Mouse (Mus musculus): ENCODE measurements around the gene Kif9. TPM values are rescaled to one million over a fixed set of nuclear protein-coding genes. Genes with fewer than 3 reads are reported as not detected.

The Kif9 gene
- total RNA-seq (2021), result not detected
- long read RNA-seq, experiment 1, result 0 reads
- long read RNA-seq, experiment 2, result 0 reads

DNA sequence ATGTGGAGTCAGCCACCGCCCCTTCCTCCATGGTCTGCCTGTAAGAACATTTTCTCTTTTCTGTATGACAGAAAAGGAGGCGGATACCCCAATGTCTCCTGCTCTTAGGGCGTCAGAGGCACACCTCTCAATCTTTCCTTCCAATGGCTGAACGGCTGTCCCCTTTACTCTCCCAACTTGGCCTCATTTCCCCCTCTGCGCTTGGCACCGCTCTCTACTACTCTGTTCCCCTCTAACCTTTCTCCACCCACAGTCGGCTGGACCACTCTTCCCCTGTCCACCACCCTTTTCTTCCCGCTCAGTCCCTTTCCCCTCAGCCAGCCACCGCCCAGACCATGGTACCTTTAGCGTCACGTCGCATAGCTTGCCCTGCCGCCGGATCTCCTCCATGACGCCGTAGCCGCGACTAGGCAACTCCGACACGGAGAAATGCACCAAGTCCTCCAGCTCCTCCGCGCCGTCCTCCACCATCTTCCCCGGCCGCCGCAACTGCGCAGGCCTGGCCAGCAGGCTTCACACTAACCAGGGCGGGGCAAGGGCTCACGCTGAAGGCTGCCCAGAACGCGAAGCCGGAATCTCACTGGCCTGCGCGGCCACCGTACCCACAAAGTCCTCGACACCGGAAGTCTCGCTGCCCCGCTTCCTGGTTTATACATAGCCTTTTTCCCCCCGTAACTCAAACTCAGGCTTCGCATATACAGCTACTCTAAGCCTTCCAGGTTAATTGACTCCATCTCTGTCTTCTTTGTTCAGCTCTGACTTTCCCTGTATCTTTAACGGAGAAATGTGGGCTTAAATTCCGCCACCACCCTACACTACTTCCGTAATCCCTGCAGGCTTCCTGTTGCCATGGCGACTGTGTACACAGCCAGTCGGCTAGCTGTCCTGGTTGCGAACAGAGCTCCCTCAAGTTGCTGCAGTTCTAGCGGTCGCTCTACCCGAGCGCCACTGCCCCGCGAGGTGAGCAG is at the start of gene Kif9, which contains the start of gene Klhl18:
Kif9 (plus strand) TSS at position 835 of the 968 bp plus-strand sequence.
Klhl18 (minus strand) TSS at position 571 of the 968 bp plus-strand sequence.
- peak; percentile 98 for DNase-seq (ENCODE audit: low spot score)

DNA sequence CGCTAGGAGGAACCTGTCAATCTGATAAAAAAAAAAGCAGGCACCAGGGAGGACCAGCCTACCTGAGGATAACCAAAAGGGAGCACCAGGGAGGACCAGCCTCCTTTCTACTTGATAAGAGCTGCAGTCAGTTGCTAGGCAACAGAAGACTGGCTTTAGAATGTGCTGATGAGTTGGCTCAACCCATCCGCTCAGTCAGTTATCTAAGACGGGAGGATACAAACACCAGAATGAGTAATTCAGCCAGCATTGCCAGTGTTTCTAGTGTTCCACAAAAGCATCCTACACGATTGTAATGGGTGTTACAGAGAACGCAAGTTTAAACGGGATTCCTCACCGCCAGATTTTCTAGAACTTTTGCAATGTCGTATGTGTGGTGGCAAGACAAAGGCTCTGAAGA is 45.5 kb upstream of the Kif9 start:
- DNase-seq (ENCODE audit: low spot score), result no peak

DNA sequence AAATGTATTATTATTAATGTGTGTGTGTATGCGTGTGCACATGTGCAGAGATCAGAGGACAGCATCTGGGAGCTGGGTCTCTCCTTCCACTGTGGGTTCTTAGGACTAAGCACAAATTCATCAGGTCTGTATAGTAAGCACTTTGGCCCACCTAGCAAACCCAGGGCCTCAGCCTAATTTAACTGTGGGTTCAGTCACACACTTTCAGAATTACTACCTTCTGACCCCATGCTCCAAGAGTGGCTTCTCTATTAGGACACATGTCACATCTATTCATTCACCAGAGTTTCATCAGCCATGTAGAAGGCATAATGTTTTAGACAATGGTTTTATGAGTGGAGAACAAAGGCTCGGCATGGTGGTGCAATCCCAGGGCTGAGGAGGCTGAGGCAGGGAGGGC is 43.7 kb upstream of the Kif9 start:
- no peak for DNase-seq (ENCODE audit: low spot score)

DNA sequence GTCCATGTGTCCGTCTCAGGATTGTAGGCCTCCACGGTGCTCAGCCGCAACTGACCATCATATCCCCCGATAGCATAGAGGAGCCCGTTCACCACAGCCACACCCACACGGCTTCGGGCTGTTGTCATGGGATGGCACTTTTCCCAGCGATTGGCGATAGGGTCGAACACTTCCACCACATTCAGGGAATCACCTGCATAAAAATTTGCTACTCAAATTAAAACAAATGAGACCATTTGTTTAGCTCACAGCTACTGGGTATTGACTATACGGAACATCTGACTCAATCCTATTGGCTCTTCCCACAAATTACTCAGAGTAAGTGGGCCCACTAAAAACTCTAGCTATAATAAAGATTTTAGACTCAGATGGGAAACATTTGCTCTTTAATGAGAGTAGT is 40.7 kb upstream of the Kif9 start:
- no peak for DNase-seq (ENCODE audit: low spot score)

DNA sequence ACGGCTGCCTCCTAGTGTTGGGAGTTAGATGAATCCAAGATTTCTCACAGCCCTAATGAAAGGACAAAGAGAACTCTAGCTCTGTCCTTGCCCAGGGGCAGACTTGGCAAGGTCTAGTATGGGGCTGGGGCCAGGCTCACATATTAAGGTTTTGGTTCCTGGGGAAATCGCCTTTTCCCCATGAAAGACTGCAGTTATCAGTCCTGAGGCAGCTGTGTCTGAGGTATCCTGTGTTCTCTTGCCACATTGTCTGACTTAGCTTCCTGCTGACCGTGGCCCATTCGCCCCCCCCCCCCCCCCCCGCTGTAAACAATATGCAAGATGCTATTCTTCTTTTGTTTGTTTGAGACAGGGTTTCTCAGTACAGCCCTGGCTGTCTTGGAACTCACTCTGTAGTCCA is 36.7 kb upstream of the Kif9 start:
- no peak for DNase-seq (ENCODE audit: low spot score)

DNA sequence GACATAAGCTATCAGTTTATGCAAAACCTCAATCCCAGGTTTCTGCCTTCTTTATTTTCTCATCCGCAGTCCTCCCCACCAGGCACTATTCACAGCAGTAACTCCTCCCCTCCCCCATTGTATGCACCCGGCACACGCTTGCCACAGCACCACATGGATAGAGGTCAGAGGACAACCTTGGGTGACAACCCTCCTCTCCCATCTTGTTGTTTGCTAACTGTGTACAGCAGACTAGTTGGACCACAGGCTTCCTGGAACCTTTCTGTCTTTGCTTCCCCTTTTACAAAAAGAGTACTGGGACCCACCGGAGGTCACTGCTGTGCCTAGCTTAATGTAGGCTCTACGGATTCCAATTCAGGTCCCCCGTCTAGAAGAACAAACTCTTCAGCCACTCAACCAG is 36.2 kb upstream of the Kif9 start:
- no peak for DNase-seq (ENCODE audit: low spot score)

DNA sequence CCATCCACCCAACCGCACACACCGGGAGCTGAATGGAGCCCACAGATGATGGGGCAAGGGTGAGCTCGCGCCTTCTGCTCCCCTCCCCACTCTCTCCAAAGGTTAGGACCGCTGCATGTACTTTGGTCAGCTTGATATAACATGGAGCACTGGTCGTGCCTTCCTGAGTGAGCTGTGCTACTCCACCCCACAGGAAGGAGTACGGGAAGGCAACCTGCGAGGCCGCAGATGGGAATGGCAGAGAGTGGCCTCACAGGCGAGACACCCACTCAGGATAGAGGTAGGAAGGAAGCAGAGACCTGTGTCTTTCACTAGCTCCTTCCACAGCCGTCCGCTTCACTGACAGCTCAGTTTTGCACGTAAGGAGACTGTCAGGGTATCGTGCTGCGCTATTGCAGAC is 28.4 kb upstream of the Kif9 start:
- DNase-seq (ENCODE audit: low spot score), result no peak

DNA sequence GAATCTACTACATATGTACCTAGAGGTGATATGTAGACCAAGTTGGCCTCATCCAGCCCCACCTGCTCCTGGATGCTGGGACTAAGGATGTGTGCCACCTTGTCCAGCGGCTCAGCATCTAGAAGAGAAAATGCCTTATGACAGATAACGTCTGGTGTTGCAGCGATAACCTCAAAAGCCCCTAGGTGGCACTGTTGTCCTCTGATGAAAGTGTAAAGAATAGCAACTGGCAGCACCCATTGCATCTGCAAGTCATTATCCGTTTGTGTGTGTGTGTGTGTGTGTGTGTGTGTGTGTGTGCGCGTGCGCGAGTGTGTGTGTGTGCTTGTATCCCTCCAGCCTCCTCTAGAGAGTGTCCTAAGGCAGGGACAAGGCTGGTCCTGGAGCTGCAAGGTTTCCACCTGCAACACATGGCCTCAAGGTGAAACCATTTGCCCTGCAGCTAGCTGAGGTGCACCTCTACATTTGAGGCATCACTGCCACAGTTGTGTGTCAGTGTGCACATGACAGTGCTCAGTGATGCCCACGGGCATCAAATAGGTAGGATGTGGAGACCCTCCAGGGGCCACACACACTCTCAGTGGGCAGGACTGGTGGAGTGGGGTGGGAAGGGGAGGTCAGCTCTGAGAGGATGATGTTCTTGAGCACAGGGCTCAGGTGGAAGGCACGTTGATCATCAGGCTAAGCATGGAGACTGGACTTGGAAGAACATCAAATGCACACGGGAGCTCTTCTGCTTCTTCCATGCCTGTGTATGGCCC is 27.7 kb upstream of the Kif9 start:
- DNase-seq (ENCODE audit: low spot score), result peak; percentile 83

DNA sequence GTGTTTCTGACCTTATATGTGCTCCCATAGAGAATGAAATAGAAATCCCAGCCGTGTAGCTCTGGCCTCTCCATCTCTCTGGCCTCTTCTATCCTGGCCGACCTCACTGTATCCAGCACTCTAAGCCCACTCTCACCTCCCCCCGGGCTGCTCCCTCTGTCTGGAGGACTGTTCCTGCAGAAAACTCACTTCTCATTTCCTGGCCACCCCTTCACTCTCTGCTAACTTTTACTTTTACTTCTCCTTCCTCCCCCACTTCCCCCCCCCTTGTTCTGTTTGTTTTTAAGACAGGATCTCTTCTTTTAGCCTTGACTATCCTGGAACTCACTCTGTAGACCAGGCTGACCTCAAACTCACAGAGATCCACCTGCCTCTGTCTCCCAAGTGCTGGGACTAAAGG is 24.2 kb upstream of the Kif9 start:
- DNase-seq (ENCODE audit: low spot score), result no peak

DNA sequence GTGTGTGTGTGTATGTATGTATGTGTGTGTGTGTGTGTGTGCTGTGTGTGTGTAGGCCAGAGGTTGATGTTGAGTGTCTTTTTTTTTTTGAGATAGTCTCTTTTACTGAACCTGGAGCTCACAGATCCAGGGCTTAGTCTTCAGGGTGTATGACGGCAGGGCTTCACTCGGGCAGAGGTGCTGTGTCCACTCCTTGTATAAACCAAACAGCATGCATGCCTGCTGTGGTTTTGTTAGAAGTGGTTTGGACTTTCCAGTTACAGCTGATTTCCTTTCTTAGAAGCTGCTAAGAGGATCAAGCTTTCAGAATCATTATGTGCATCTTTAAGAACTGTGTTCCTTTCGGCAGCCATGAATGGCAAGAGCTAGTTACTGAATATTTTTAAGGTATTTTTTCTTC is 18.8 kb upstream of the Kif9 start:
- no peak for DNase-seq (ENCODE audit: low spot score)

DNA sequence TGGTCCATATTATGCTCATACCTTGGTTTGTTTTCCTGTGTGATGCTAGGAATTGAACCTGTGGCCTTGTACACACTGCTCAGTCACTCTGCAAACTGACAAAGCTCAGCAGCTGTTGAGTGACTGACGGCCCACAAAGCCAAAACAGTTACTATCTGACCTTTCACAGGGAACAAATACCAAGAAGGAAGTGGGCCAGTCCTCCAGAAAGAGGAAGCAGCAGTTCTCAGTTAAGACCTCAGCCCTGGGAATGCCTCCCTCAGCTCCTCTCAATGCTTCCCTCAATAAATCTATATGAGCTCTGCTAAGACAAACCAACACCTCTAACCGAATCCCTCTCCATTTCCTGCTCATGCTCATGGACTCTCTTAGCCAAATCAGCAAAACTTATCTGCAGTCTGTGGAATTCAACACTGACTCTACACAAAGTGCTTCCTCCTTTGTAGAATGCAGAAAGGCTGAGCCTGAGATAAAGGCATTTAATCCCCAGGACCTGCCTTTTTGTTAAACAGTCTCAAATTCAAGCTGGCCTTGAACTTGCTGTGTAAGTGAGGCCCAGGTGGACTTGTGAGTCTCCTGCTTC is 17.5 kb upstream of the Kif9 start:
- DNase-seq (ENCODE audit: low spot score), result no peak

DNA sequence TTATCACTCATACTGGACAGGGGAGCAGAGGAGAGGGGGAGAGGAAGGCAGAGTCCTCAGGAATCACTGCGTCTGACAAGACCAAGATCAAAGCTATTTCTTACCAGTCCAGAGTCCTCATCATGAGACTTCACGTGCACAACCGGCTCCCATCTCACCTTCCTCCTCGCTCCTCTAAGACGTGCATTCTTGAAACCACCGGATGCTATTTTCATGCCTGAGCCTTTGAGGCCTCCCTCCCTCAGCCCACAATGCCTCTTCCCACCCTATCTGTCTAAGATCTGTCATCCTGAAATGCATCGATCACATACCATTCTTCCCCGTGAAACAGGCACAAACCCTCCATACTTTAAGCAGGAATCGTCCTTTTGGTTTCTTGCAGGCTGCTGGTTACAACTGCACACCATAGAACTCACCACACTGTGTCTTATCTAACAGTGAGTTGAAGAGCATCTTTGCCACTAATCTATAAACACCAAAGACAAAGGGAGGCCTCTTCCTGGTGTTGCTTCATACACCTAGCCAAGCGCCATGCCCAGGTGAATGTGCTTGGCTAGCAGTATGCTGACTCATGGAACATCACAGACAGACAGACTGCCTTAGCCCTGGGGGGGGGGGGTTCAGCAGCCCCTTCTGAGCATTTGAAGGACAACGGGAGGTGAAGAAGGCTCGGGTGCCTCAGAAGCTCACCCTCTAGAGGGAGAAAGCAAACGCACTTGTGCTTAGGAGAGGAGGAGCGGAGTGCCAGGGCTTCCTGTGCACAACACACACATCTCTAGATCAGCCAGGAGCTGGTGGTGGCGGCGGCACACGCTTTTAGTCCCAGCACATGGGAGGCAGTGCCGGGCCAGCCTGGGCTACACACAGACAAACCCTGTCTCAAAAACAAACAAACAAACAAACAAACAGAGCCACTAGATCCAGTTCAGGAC is 15.6 kb upstream of the Kif9 start:
- DNase-seq (ENCODE audit: low spot score), result no peak

DNA sequence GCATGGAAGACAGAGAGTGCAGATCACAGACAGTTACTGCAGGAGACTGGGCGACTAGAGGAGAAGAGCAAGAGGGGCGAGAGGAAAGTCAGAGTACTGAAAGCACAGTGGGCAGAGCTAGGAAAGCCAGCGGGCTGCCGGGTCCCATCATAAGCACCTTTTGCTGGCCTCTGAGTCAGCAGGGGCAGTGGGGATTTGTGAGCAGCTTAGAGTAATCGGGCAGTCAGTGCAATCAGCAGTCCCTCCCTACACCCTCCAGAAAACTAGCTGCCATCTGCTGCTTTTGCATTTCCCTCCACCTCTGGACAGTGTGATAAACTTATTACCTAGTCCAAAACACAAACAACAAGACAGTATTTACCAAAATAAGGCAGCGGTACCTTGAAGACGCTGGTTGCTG is 14.4 kb upstream of the Kif9 start:
- DNase-seq (ENCODE audit: low spot score), result no peak

DNA sequence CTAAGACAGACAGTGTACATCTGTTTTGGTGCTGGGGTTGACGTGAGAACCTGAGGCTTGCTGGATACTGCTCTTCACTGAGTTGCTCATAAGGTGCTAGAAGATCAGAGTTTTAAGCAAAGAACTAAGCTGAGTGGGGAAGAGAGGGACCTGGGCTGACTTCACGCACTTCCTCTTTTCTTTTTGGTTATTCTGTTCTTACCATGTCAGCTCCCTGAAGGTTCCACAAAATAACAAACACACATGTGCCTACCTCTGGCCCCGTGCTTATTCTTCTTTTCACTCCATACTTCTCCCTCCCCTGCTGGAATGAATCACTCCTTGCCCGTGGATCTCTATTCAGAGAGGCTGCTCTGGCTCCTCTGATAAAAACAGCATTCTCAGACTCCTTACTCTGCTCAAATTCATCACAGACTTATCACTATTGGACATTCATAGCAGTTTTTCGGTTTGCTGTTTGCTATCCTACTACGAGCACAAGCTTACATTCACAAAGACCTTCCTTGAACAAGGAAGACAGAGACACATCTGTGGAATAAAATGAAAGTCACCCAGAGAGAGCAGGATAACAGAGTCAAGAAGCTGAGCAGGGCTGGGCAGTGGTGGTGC is 12.7 kb upstream of the Kif9 start:
- DNase-seq (ENCODE audit: low spot score), result no peak

DNA sequence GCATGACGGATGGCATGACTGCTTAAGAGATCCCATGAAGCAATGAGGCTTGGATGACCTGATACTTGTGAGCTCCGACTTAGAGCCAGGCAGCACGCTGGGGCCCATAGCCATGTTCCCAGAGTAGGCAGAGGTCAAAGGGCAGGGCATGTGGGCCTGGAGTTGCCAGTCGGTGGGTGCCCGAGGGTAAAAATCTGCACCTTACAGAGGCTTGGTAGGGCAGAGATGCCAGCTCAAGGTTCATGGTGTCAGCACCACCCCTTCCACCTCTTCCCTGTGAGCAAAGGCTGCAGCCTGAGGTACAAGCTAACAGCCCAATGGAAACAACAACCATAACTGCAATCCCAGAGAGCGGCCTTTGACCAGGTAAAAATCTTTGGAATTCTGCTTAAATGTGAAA is 11.4 kb upstream of the Kif9 start:
- no peak for DNase-seq (ENCODE audit: low spot score)

DNA sequence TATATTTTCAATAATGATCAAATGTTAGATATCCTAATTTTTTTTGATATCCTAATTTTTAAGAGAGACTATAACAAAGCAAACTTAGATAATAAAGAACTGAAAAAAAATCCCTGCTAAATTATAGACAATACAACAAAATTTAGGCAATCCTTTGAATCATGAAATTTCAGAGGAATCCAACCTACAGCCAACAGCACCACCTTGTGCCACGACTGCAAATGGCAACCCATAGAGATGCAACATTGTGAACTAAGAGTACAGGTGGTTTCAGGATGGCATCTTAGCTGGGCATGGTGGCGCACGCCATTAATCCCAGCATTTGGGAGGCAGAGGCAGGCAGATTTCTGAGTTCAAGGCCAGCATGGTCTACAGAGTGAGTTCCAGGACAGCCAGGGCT is 10.6 kb upstream of the Kif9 start:
- no peak for DNase-seq (ENCODE audit: low spot score)

DNA sequence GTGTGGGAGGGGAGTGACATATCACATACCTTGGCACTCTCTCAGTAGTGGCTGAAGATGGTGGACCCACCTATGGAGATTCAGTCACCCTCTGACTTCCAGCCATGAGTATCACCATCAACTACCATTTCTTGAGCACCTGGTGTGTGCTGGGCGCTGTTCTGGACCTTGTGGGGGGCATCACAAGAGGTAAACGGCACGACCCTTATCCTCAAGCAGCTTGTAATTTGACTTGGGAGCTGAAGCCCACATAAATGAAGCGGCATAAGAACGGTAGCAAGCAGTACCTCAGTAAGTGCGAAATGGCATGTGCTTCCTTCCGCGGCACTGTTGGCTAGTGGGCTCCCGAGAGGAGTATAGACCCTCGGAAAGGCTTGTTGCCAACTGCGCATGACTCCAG is 1.2 kb downstream of the Kif9 start:
- no peak for DNase-seq (ENCODE audit: low spot score)

DNA sequence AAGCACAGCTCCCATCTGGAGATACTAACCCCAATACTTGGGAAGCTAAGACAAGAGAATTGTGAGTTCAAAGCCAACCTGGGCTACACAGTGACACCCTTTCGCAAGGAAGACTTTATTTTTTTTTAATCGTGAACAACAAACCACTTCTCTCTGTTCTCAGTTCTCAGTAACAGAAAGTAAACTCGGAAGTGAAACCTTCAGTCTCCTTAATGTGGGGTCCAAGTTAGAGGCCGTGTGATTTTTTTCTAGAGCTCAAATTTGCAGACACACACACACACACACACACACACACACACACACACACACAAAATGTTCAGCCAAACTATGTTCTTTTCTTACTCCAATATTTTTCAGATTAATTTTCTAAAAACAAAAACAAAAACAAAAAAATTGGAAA is 1.9 kb downstream of the Kif9 start:
- no peak for DNase-seq (ENCODE audit: low spot score)

DNA sequence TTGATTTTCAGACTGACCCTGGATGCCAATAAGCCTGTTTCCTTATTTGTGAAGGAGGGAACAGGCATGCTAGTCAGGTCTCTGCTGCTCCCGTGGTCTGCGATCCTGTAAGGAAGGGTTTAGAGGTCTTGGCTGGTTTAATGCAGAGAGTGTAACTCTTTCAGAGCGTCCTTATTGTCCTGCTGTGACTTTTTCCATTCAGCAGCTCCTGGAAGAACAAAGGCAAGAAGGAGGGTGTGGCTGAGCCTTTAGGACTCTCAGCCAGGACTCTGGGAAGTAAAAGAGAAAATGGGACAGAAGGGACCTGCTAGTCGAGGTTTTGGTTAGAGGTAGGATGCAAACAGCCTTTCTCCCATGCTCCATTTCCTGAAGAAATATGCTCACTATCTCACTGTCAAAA is 12.1 kb downstream of the Kif9 start:
- no peak for DNase-seq (ENCODE audit: low spot score)

DNA sequence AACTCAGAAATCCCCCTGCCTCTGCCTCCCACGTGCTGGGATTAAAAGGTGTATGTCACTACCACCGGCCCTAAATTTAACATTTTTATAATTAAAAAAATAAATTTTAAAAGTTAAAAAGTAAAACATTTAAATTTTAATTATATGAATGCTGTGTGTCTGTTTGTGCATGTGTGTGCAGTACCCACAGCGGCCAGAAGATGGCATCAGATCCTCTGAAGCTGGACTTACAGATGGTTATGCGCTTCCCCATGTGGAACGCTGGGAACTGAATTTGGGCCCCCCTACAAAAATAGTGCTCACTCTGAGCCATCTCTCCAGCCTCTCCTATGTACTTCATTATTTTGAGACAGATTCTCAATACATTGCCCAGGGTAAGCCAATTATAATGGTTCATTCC is 14.2 kb downstream of the Kif9 start:
- DNase-seq (ENCODE audit: low spot score), result no peak

DNA sequence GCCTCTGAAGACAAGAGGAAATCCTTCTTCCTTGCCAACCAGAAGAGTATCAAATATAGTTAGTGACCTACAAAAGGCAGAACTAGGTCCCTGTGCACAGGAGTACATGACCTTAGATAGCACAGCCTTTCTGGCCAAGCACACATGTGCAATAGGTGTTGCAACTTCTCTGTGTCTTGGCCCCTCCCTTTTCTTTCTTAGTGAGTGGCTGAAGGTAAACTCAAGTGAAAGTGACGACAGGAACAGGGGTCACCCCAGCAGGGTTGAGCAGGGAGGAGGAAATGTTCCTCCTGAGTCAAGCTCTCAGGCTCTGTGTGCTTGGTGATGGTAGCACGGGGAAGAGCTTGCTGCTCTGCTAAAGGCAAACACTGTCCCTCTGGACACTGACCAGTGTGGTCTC is 49.0 kb downstream of the Kif9 start:
- DNase-seq (ENCODE audit: low spot score), result peak; percentile 7
